Mouse (Mus musculus): Measurements from ENCODE around the gene Slc25a54.
A peak's percentile ranks its signal among the peaks of the same experiment; 100 is the strongest.

The Slc25a54 gene

GRCm38 (mm10) chr3:109080169-109080568 is at the start of gene Slc25a54:
TSS of gene Slc25a54 (plus strand) at chr3:109080469.
- no peak for DNase-seq (ENCODE audit: extremely low spot score, low read depth, low spot score)

- no peak for DNase-seq (ENCODE audit: extremely low spot score, low read depth, low spot score)
Observed at GRCm38 (mm10) chr3:109030817-109031216, 49.5 kb upstream of the Slc25a54 start.

DNA sequence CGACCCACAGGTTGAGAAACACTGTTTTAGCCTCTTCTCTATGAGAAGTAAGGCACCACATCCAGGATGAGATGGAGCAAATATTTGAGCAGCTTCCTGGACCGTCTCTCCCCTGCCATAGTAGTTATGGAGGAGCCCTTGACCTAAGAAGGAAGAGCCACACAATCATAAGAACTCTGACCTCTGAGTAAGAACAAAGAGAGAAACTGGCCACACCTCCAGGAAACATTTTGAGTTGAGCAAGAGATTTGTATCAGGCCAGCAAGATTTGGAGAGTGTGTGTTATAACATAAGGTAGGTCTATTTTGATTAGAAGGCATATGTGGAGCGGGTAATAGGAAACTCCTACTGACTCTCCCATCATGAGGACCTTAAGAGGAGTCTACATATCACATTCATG is 48.6 kb upstream of the Slc25a54 start:
- DNase-seq (ENCODE audit: extremely low spot score, low read depth, low spot score) = no peak

DNA sequence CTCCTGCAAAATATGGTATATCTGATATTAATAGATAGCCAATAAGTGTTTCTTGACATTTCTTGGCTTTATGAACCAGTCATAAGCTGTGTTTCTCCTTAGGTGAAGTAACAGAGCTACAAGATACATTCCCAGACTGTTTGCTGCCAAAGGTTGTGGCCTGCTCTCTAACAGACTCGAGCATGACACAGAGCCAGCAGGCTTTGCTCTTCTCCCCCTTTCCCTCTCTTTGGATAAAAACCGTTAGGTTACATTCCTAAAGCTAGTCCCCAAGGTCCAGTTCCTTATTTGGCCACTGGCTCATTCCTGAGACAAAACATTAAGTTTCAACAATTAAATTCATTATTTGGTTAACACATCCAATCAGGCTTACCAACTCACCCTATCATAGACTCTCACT is 48.0 kb upstream of the Slc25a54 start:
- no peak for DNase-seq (ENCODE audit: extremely low spot score, low read depth, low spot score)

DNA sequence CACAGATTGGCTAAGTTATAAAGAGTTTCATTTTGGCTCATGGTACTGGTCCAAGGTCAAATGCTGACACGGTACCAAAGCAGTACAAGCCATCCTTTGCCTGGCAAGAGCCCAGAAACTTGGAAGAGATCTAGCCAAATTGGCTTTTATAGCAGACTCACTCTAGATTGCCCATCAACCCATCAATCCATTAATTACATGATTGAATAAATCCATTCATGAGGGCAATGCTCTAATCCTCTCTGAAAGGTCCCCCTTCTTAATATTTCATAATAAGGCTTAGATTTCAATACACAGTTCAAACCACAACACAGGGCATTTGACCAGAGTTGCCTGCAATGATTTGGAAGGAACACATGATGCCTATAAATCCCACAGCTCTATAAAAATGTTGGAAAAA is 45.9 kb upstream of the Slc25a54 start:
- DNase-seq (ENCODE audit: extremely low spot score, low read depth, low spot score) = no peak

GRCm38 (mm10) chr3:109040908-109041307 is 39.4 kb upstream of the Slc25a54 start:
- DNase-seq (ENCODE audit: extremely low spot score, low read depth, low spot score) = no peak

DNA sequence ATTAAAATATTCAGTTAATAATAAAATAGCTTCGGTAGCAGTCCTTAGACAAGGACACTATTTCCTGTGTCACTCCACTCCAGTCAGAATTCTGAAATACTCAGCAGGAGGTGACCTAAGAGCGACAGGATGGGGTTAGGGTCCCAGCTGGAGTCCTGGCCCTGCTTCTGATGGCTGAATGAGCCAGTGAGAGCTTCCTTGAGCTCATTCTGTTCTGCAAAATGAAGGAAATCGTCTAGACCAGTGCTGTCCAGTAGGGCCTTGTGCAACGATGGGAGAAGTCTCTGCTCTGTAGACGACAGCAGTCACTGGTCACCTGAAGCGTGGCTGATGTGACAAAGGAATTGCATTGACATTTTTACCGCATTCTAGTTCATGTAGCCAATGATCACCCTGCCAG is 36.9 kb upstream of the Slc25a54 start:
- no peak for DNase-seq (ENCODE audit: extremely low spot score, low read depth, low spot score)

- DNase-seq (ENCODE audit: extremely low spot score, low read depth, low spot score) = no peak
Observed at GRCm38 (mm10) chr3:109046428-109046827, 33.8 kb upstream of the Slc25a54 start.

GRCm38 (mm10) chr3:109047707-109048283 is 32.5 kb upstream of the Slc25a54 start:
- DNase-seq (ENCODE audit: extremely low spot score, low read depth, low spot score) = no peak

- DNase-seq (ENCODE audit: extremely low spot score, low read depth, low spot score) = no peak
Observed at GRCm38 (mm10) chr3:109051056-109051945, 29.0 kb upstream of the Slc25a54 start.

DNA sequence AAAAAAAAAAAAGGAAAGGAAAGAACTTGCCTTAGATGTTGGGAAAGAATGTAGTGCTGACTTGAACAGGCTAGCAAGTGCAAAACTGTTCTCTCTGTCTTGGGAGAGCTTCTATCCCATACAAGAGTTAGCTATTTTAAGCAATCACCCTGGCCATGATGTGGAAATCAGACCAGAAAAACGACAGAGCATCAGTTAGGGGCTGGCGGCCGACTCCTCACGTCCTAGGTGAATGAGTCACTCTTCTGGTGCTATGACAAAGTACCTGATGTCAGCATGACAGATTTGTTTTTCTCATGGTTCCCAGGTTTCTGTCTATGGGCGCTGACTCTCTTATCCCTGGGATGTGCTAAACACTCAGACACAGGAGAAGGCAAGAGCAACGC is 28.3 kb upstream of the Slc25a54 start:
- DNase-seq (ENCODE audit: extremely low spot score, low read depth, low spot score) = no peak

- DNase-seq (ENCODE audit: extremely low spot score, low read depth, low spot score) = no peak
Observed at GRCm38 (mm10) chr3:109059903-109060302, 20.4 kb upstream of the Slc25a54 start.

- no peak for DNase-seq (ENCODE audit: extremely low spot score, low read depth, low spot score)
Observed at GRCm38 (mm10) chr3:109062391-109062790, 17.9 kb upstream of the Slc25a54 start.

- peak; percentile 46 for DNase-seq (ENCODE audit: extremely low spot score, low read depth, low spot score)
Observed at GRCm38 (mm10) chr3:109062989-109063388, 17.3 kb upstream of the Slc25a54 start.

- no peak for DNase-seq (ENCODE audit: extremely low spot score, low read depth, low spot score)
Observed at GRCm38 (mm10) chr3:109084418-109084817, 4.1 kb downstream of the Slc25a54 start.

- no peak for DNase-seq (ENCODE audit: extremely low spot score, low read depth, low spot score)
Observed at GRCm38 (mm10) chr3:109088460-109088859, 8.2 kb downstream of the Slc25a54 start.

- no peak for DNase-seq (ENCODE audit: extremely low spot score, low read depth, low spot score)
Observed at GRCm38 (mm10) chr3:109104702-109105101, 24.4 kb downstream of the Slc25a54 start.

- DNase-seq (ENCODE audit: extremely low spot score, low read depth, low spot score) = no peak
Observed at GRCm38 (mm10) chr3:109117136-109117535, 36.9 kb downstream of the Slc25a54 start.

GRCm38 (mm10) chr3:109119562-109119961 is 39.3 kb downstream of the Slc25a54 start:
- no peak for DNase-seq (ENCODE audit: extremely low spot score, low read depth, low spot score)

- DNase-seq (ENCODE audit: extremely low spot score, low read depth, low spot score) = no peak
Observed at GRCm38 (mm10) chr3:109119973-109120372, 39.7 kb downstream of the Slc25a54 start.

GRCm38 (mm10) chr3:109122641-109123530 is 42.6 kb downstream of the Slc25a54 start, which contains the start of gene Slc25a24:
TSS of gene Slc25a24 (plus strand) at chr3:109123149.
- DNase-seq (ENCODE audit: extremely low spot score, low read depth, low spot score) = no peak

Measured in hindlimb bud, embryonic 11.5 days (tissue).